Comparison of ENCODE assay signal across 23 mouse cellular contexts in the genomic region with DNA sequence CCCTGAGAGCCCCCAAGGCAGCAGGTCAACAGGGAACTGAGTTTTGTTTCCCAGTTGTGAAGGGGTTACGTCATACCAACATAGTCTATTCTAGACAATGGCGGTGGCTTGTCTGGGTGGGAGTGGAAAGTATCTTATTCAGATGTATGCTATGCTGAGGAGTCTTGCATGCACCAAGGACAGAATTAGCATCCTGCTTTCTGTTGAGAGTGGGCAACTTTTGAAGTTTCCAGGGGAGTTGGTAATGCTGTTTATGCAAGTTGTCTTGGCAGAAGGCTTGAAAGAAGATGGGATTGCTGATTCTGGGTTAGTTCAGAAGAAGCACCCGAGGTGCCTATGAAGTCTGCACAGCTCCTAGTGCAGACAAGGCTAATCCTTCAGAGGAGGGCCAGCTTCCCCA. TPM values are rescaled to one million over a fixed set of nuclear protein-coding genes. Genes with fewer than 3 reads are reported as not detected.
"Had no signal": no experiment of that assay in that cellular context is flagged by ENCODE, and none has a peak within 500 bp of the region (broad histone marks: within the 10 kb centered on the region; RNA-seq: fewer than 3 reads in every experiment).

No protein-coding gene starts in this region.

- DNase-seq: kidney, adult 9 months; kidney, postnatal 14 days; layer of hippocampus, adult 9-11 months; left cerebral cortex, postnatal 4 days; liver, postnatal 0 days; lung, embryonic 14.5 days; thymus, adult 2 months; thymus, postnatal 14 days; thymus, postnatal 4 days had no signal

RNA-seq across cellular contexts. Expression of a gene that starts 28.8 kb away (rescaled TPM):
- total RNA-seq: layer of hippocampus, adult 2 months; layer of hippocampus, postnatal 25 days; megakaryocyte, adult 5-6 weeks had no signal
- polyA plus RNA-seq: kidney, embryonic 16.5 days; large intestine, adult 2 months; limb, embryonic 15.5 days; liver, embryonic 11.5 days; liver, embryonic 14.5 days; liver, postnatal 0 days; lung, postnatal 0 days; macrophage; neural tube, embryonic 12.5 days; small intestine, adult 2 months; spleen, adult 2 months; stomach, embryonic 16.5 days; thymus, adult 2 months had no signal
